ENCODE assay signal across 8 mouse cellular contexts in the genomic region with DNA sequence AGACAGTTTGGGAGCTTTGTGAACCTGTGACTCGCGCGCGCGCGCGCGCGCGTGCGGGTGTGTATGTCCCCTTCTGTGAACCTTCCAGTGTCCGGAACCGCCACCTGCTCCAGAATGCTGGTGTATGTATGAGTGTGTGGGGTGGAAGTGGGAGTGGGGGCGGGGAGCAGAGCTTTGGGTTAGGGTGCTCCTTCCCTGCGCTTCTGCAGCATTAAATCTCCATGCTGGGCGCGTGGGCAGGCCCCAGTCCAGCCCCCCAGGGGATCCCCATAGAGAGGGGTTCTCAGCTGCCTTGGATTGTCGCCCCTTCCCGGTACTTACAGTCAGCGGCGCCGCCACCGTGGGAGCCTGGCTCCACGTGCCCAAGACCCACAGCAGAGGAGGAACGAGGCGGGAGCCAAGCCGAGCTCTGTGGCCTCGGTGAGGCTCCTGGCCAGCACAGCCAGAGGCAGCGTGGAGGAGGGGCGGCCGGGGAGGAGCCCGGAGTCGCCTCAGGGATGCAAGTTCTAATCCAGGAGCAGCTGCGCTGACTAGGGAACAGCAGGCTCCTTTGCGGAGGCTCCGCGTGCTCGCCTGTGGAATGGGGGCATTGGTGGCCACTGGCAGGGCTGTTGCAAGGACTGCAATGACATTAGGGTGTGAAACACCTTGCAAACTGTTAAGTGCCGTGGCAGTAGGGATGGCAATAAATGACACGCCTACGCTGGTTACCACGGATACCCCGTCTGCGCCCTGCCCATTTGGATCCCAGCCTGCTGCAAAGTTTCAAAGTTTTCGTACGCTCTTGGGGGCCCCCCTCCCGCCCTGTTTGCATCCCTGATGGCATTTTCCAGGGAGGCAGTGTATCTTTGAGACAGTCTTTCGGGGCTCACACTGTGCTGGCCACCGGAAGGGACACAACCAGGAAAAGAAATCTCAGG. TPM values are rescaled to one million over a fixed set of nuclear protein-coding genes. Genes with fewer than 3 reads are reported as not detected.
DNase-seq lines count a peak whose midpoint lies in the region; ATAC-seq and TF ChIP-seq lines count a peak whose summit lies in the region.

A gene (minus strand): TSS at position 664 of the 920 bp plus-strand sequence.

- H3K9me3 ChIP-seq in lung, embryonic 14.5 days (ENCODE audit: low read depth, low read length) = no peaks in the 10 kb centered on the region
- no peaks in the 10 kb centered on the region for H3K9me3 ChIP-seq in embryonic facial prominence, embryonic 10.5 days
- H3K9me3 ChIP-seq in hindbrain, embryonic 16.5 days (ENCODE audit: control insufficient read depth, low read length) = no peaks in the 10 kb centered on the region
- no peaks in the 10 kb centered on the region for H3K9me3 ChIP-seq in midbrain, postnatal 0 days (ENCODE audit: low read length)

- peak within 1 kb of the TSS; percentile 56 for H3K4me2 ChIP-seq in lung, embryonic 14.5 days
- peak within 1 kb of the TSS; percentile 61 for H3K4me2 ChIP-seq in hindbrain, embryonic 16.5 days (ENCODE audit: low read length)
- H3K4me2 ChIP-seq in midbrain, postnatal 0 days (ENCODE audit: low read depth, low read length, poor library complexity, severe bottlenecking) = peak within 1 kb of the TSS; percentile 58

- WGBS in lung, embryonic 14.5 days = 1% methylated on average over 47 of the region's 49 CpGs
- 3% methylated on average over 49 of the region's 49 CpGs for WGBS in lung, adult 2 months
- 1% methylated on average over 49 of the region's 49 CpGs for WGBS in embryonic facial prominence, embryonic 10.5 days
- 2% methylated on average over 49 of the region's 49 CpGs for whole genome bisulfite sequencing in hindbrain, embryonic 16.5 days
- 2% methylated on average over 49 of the region's 49 CpGs for WGBS in midbrain, postnatal 0 days

- H3K27ac ChIP-seq in lung, embryonic 14.5 days (ENCODE audit: low read depth) = no peak within 1 kb of the TSS
- H3K27ac ChIP-seq in embryonic facial prominence, embryonic 10.5 days (replicated peaks) = peak within 1 kb of the TSS; percentile 76
- no peak within 1 kb of the TSS for H3K27ac ChIP-seq in hindbrain, embryonic 16.5 days (ENCODE audit: low read depth, low read length)
- no peak within 1 kb of the TSS for H3K27ac ChIP-seq in midbrain, postnatal 0 days (ENCODE audit: low read depth, low read length)

- peaks cover 52% of the 10 kb centered on the region for H3K27me3 ChIP-seq in lung, embryonic 14.5 days (ENCODE audit: insufficient read depth, low read length)
- peaks cover 80% of the 10 kb centered on the region for H3K27me3 ChIP-seq in embryonic facial prominence, embryonic 10.5 days (replicated peaks; ENCODE audit: low read depth, poor library complexity, severe bottlenecking)
- H3K27me3 ChIP-seq in hindbrain, embryonic 16.5 days (replicated peaks; ENCODE audit: control insufficient read depth, insufficient read depth, low read length) = peaks cover 16% of the 10 kb centered on the region
- H3K27me3 ChIP-seq in midbrain, postnatal 0 days (ENCODE audit: insufficient read depth, low read length) = peaks cover 24% of the 10 kb centered on the region

- peak; percentile 37; the same call in 1 of the 2 replicates for ATAC-seq in lung, embryonic 14.5 days (ENCODE audit: insufficient read depth)
- ATAC-seq in hindbrain, embryonic 16.5 days = peak; percentile 37; the same call in 1 of the 2 replicates
- ATAC-seq in midbrain, postnatal 0 days (ENCODE audit: low FRiP score) = peak; percentile 52; the same call in 1 of the 2 replicates
- no peak for ATAC-seq in erythroblast, adult 5-6 weeks (replicated peaks; ENCODE audit: low FRiP score, poor library complexity, severe bottlenecking)

- no peaks in the 10 kb centered on the region for H3K4me1 ChIP-seq in lung, embryonic 14.5 days (ENCODE audit: insufficient read depth)
- H3K4me1 ChIP-seq in lung, adult 2 months (ENCODE audit: control insufficient read depth, insufficient read depth, low read length) = no peaks in the 10 kb centered on the region
- peaks cover 42% of the 10 kb centered on the region for H3K4me1 ChIP-seq in embryonic facial prominence, embryonic 10.5 days
- H3K4me1 ChIP-seq in hindbrain, embryonic 16.5 days (ENCODE audit: control insufficient read depth, insufficient read depth, low read depth, low read length) = peaks cover 16% of the 10 kb centered on the region
- H3K4me1 ChIP-seq in midbrain, postnatal 0 days (ENCODE audit: insufficient read depth, low read length) = peaks cover 8% of the 10 kb centered on the region; the same call in 1 of the 2 replicates

- no peak for TF ChIP-seq CTCF in lung, embryonic 14.5 days (IDR thresholded peaks at IDR 0.05; ENCODE audit: low read depth)
- no peak for TF ChIP-seq CTCF in lung, adult 2 months (IDR thresholded peaks at IDR 0.05; ENCODE audit: insufficient read depth, low read length)
- TF ChIP-seq CTCF in midbrain, postnatal 0 days (IDR thresholded peaks at IDR 0.05) = no peak

- TF ChIP-seq POLR2A in lung, adult 2 months (IDR thresholded peaks at IDR 0.05; ENCODE audit: borderline replicate concordance, extremely low read depth, low read depth, low read length) = no peak

- peak within 1 kb of the TSS; percentile 9; the same call in 1 of the 2 replicates for H3K9ac ChIP-seq in lung, embryonic 14.5 days
- H3K9ac ChIP-seq in hindbrain, embryonic 16.5 days (ENCODE audit: low read depth, low read length) = peak within 1 kb of the TSS; percentile 42
- H3K9ac ChIP-seq in midbrain, postnatal 0 days (replicated peaks; ENCODE audit: low read length, poor library complexity, severe bottlenecking) = 0 out of 2 replicates have a peak within 1 kb of the TSS, but pooled peaks have one; percentile 29

- H3K4me3 ChIP-seq in lung, embryonic 14.5 days (ENCODE audit: low read depth, low read length) = peak within 1 kb of the TSS; percentile 24
- no peak within 1 kb of the TSS for H3K4me3 ChIP-seq in lung, adult 2 months (replicated peaks; ENCODE audit: extremely low read depth, low read depth, low read length)
- peak within 1 kb of the TSS; percentile 49 for H3K4me3 ChIP-seq in embryonic facial prominence, embryonic 10.5 days
- H3K4me3 ChIP-seq in hindbrain, embryonic 16.5 days (ENCODE audit: low read length) = peak within 1 kb of the TSS; percentile 36
- H3K4me3 ChIP-seq in midbrain, postnatal 0 days (ENCODE audit: low read depth, low read length) = peak within 1 kb of the TSS; percentile 29

- no peaks in the 10 kb centered on the region for H3K36me3 ChIP-seq in lung, embryonic 14.5 days (ENCODE audit: insufficient read depth)
- no peaks in the 10 kb centered on the region for H3K36me3 ChIP-seq in embryonic facial prominence, embryonic 10.5 days (replicated peaks)
- H3K36me3 ChIP-seq in hindbrain, embryonic 16.5 days (ENCODE audit: control insufficient read depth, insufficient read depth, low read length) = no peaks in the 10 kb centered on the region
- H3K36me3 ChIP-seq in midbrain, postnatal 0 days (ENCODE audit: insufficient read depth, low read length) = no peaks in the 10 kb centered on the region

- DNase-seq in lung, embryonic 14.5 days = no peak
- no peak for DNase-seq in lung, adult 2 months
- DNase-seq in embryonic facial prominence, embryonic 10.5 days (ENCODE audit: low spot score) = peak; percentile 52
- peak; percentile 28 for DNase-seq in midbrain, postnatal 0 days (ENCODE audit: low spot score)
- no peak for DNase-seq in cerebellum, adult 18-20 months
- DNase-seq in thymus, postnatal 25 days = no peak

RNA-seq across cellular contexts. Expression of the gene that starts here (rescaled TPM):
- polyA plus RNA-seq in lung, embryonic 14.5 days (2014; fragmentation: Nextera tagmentation; extraction: Ambion mirVana) = 0.86 and 1.1 TPM in 2 replicates
- 3.1 and 7.3 TPM in 2 replicates for polyA plus RNA-seq in lung, adult 2 months (2012; rRNA removed)
- 8.0 and 8.2 TPM in 2 replicates for polyA plus RNA-seq in embryonic facial prominence, embryonic 10.5 days (2016; fragmentation: Nextera tagmentation; extraction: Ambion mirVana)
- polyA plus RNA-seq in hindbrain, embryonic 16.5 days (2015; fragmentation: Nextera tagmentation; extraction: Ambion mirVana) = 0.15 and 0.19 TPM in 2 replicates
- total RNA-seq in midbrain, postnatal 0 days (2014; rRNA removed) = 1.0 and 1.8 TPM in 2 replicates
- 0.83 and 0.85 TPM in 2 replicates for polyA plus RNA-seq in midbrain, postnatal 0 days (2015; fragmentation: Nextera tagmentation; extraction: Ambion mirVana)
- total RNA-seq in erythroblast, adult 5-6 weeks (2015; ENCODE audit: low replicate concordance) = 0.84 TPM in 1 of 2 replicates, not detected in the other
- 2.4 TPM in 1 of 2 replicates, not detected in the other for total RNA-seq in erythroblast, adult 5-6 weeks (2017; ENCODE audit: low replicate concordance)

Comparison
In these comparisons a context has a peak if more than half of its experiments do, and no peak if none do; other contexts are left out.
1. Peak in ATAC-seq, H3K4me3 ChIP-seq, H3K9ac ChIP-seq and H3K4me2 ChIP-seq in hindbrain, embryonic 16.5 days; RNA of the gene not detected or under 1 TPM.
2. DNase-seq: peak in embryonic facial prominence, embryonic 10.5 days (single experiment) and midbrain, postnatal 0 days (single experiment); none in lung, embryonic 14.5 days (single experiment), lung, adult 2 months (single experiment), cerebellum, adult 18-20 months (0 of 2) and thymus, postnatal 25 days (single experiment).
3. Peak in every context shown above with its lines, with median percentiles within 50 percentile points of each other: H3K4me2 ChIP-seq and H3K9ac ChIP-seq.